Mouse (Mus musculus) lung, embryonic 14.5 days (tissue): ENCODE results near the gene Cyb5r2. TPM values are rescaled to one million over a fixed set of nuclear protein-coding genes. Genes with fewer than 3 reads are reported as not detected.
A peak's percentile ranks its signal among the peaks of the same experiment; 100 is the strongest.

Experiments used
- ATAC-seq: fragments of 200-750 bp; cut with Nextera tagmentation; 2 replicates; pipeline ENCODE4 v1.8.0; 2017; ENCODE audit warnings: mild to moderate bottlenecking, moderate TSS enrichment, moderate library complexity; ENCODE audit not compliant: insufficient read depth
- DNase-seq: peaks from one replicate; pipeline ENCODE4 v3.0.0-alpha.2; 2015
- H3K27ac ChIP-seq: fragments of 300-500 bp; sonication (generic); 2 replicates; pipeline ENCODE4 v1.5.1; 2014; ENCODE audit warnings: low read depth, mild to moderate bottlenecking, moderate library complexity
- H3K27me3 ChIP-seq: fragments of 300-500 bp; sonication (generic); 2 replicates; pipeline ENCODE4 v1.6.1; 2014; ENCODE audit warnings: low read length, control low read depth; ENCODE audit not compliant: insufficient read depth
- H3K36me3 ChIP-seq: fragments of 300-500 bp; sonication (generic); 2 replicates; pipeline ENCODE4 v1.6.1; 2014; ENCODE audit warnings: control low read depth; ENCODE audit not compliant: insufficient read depth
- H3K4me1 ChIP-seq: fragments of 300-500 bp; sonication (generic); 2 replicates; pipeline ENCODE4 v1.6.1; 2014; ENCODE audit warnings: antibody characterized with exemption, control low read depth; ENCODE audit not compliant: insufficient read depth
- H3K4me2 ChIP-seq: fragments of 300-500 bp; sonication (generic); 2 replicates; pipeline ENCODE4 v1.6.1; 2014; ENCODE audit warnings: mild to moderate bottlenecking
- H3K4me3 ChIP-seq: fragments of 300-500 bp; sonication (generic); 2 replicates; pipeline ENCODE4 v1.5.1; 2014; ENCODE audit warnings: low read depth, low read length
- H3K9ac ChIP-seq: fragments of 300-500 bp; sonication (generic); 2 replicates; pipeline ENCODE4 v1.6.1; 2014
- H3K9me3 ChIP-seq: fragments of 300-500 bp; sonication (generic); 2 replicates; pipeline ENCODE4 v1.6.1; 2016; ENCODE audit warnings: low read depth, low read length, control low read depth
- CTCF ChIP-seq: IDR thresholded peaks from 2 replicates; pipeline ENCODE4 v1.5.1; 2016; ENCODE audit warnings: antibody characterized with exemption, low read depth
- WGBS: fragments of 180-500 bp; shearing (Covaris S2); extraction: QIAGEN DNeasy Blood & Tissue Kit; methylation state at CpG from one replicate; pipeline ENCODE4 v1.1.7; 2014; 5-methylcytosine and 5-hydroxymethylcytosine counted together
- polyA plus RNA-seq: library from polyadenylated mRNA; unstranded; fragments of >200 nt; fragmentation: Nextera tagmentation; extraction: Ambion mirVana; gene quantifications from 2 replicates; pipeline ENCODE4 v1.2.1, GENCODE M21; 2014

Gene Cyb5r2
- polyA plus RNA-seq, 1 experiment from 2014 or later = 0.14 TPM

- Histone ChIP-seq H3K4me3 (no peak overlapping the region), H3K36me3 (no peaks in the 10 kb centered on the region), H3K27ac (no peak overlapping the region), H3K9me3 (no peaks in the 10 kb centered on the region), H3K27me3 (no peaks in the 10 kb centered on the region), H3K4me1 (0 out of 2 replicates have a peak, but pooled peaks cover 3% of the 10 kb centered on the region), H3K9ac (no peak overlapping the region), H3K4me2 (no peak overlapping the region)
- 70% methylated on average over 5 of the region's 5 CpGs for WGBS
- peak; percentile 51 for DNase-seq
- no peak for ATAC-seq
- no peak for TF ChIP-seq CTCF
Measured at GRCm38 (mm10) chr7:107705941-107706340, 51.9 kb downstream of the Cyb5r2 start.

DNA sequence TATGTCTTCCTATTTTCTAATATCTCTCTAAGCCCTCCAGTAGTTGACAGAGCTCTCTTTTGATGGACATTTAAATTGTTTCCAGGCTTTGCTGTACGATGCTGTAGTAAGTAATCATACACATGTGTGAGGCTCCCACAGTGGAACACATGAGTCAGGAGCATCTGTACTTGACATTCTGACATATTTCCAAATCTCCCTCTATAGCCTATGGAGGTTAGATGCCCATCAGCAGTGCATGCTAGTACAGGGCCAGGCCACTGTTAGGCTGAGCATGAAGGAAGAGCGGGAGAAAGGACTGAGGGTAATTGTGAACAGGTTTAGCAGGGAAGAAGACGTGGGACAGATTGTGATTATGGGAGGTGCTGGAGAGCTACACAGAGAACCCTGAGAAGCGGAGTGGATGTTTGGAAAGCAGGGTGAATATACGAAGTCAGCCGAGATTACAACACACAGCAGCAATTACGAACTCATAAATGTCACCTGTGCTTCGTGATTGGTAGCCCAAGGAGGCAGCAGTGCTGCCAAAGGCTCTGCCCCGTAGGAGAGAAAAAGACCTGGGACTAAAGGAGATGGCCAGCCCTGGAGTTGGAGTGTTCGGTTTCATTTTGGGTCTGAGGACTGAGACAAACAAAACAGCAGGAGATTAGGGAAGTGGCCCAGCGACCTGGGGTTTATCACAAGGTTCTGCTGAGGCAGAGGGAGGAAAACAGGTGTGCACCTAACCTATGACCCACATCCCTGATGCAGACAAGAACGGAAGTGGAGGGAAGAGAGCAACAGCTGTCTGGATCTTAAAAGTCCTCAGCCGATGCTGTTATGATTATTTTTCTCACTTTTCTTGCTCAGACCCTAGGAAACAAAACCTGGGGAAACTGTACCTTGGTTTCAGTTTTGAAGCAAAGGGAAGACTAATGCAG, 55.1 kb downstream of the Cyb5r2 start:
- no peak overlapping the region for H3K27ac ChIP-seq
- TF ChIP-seq CTCF = no peak
- no peak for ATAC-seq
- H3K27me3 ChIP-seq = no peaks in the 10 kb centered on the region
- 49% methylated on average over 13 of the region's 13 CpGs for WGBS
- no peaks in the 10 kb centered on the region for H3K4me1 ChIP-seq
- H3K4me3 ChIP-seq = no peak overlapping the region
- no peaks in the 10 kb centered on the region for H3K9me3 ChIP-seq
- no peak overlapping the region for H3K4me2 ChIP-seq
- no peak for DNase-seq
- no peaks in the 10 kb centered on the region for H3K36me3 ChIP-seq
- no peak overlapping the region for H3K9ac ChIP-seq

GRCm38 (mm10) chr7:107700646-107701045, 57.2 kb downstream of the Cyb5r2 start:
- no peaks in the 10 kb centered on the region for H3K36me3 ChIP-seq
- no peak overlapping the region for H3K4me2 ChIP-seq
- no peak overlapping the region for H3K9ac ChIP-seq
- no peak overlapping the region for H3K4me3 ChIP-seq
- 80% methylated on average over 5 of the region's 5 CpGs for WGBS
- no peak for TF ChIP-seq CTCF
- H3K27me3 ChIP-seq = no peaks in the 10 kb centered on the region
- no peak overlapping the region for H3K27ac ChIP-seq
- H3K4me1 ChIP-seq = no peaks in the 10 kb centered on the region
- ATAC-seq = no peak
- DNase-seq = no peak
- H3K9me3 ChIP-seq = no peaks in the 10 kb centered on the region

GRCm38 (mm10) chr7:107699926-107700325, 57.9 kb downstream of the Cyb5r2 start:
- H3K36me3 ChIP-seq = no peaks in the 10 kb centered on the region
- H3K4me3 ChIP-seq = no peak overlapping the region
- no peak for TF ChIP-seq CTCF
- WGBS = 46% methylated on average over 1 of the region's 1 CpGs
- H3K9me3 ChIP-seq = no peaks in the 10 kb centered on the region
- H3K4me1 ChIP-seq = no peaks in the 10 kb centered on the region
- DNase-seq (peak; percentile 51), ATAC-seq (peak; percentile 80)
- H3K9ac ChIP-seq = no peak overlapping the region
- H3K27ac ChIP-seq = peak overlapping the region; percentile 68; the same call in 1 of the 2 replicates
- H3K27me3 ChIP-seq = no peaks in the 10 kb centered on the region
- H3K4me2 ChIP-seq = no peak overlapping the region

Other genes with a start within 250 kb of the Cyb5r2 start
- 14.5 and 15.6 TPM in 2 replicates for gene Olfml1, start 190.6 kb downstream of the Cyb5r2 start, polyA plus RNA-seq
- 5.4 and 5.7 TPM in 2 replicates for gene Ppfibp2, start 162.8 kb downstream of the Cyb5r2 start, polyA plus RNA-seq
- gene 5330417H12Rik, start 132.9 kb downstream of the Cyb5r2 start, polyA plus RNA-seq = not detected in 2 replicates
- not detected in 2 replicates for gene Ovch2, start 43.2 kb upstream of the Cyb5r2 start, polyA plus RNA-seq
- not detected in 2 replicates for gene Olfr467, start 54.2 kb upstream of the Cyb5r2 start, polyA plus RNA-seq
- not detected in 2 replicates for gene Olfr469, start 67.5 kb upstream of the Cyb5r2 start, polyA plus RNA-seq
- not detected in 2 replicates for gene Olfr470, start 89.5 kb upstream of the Cyb5r2 start, polyA plus RNA-seq
- not detected in 2 replicates for gene Olfr472, start 139.9 kb upstream of the Cyb5r2 start, polyA plus RNA-seq
- not detected in 2 replicates for gene Olfr473, start 172.4 kb upstream of the Cyb5r2 start, polyA plus RNA-seq
- not detected in 2 replicates for gene Olfr474, start 196.6 kb upstream of the Cyb5r2 start, polyA plus RNA-seq
- gene Olfr476, start 206.8 kb upstream of the Cyb5r2 start, polyA plus RNA-seq = not detected in 2 replicates
- gene Olfr477, start 228.7 kb upstream of the Cyb5r2 start, polyA plus RNA-seq = not detected in 2 replicates